Mouse (Mus musculus): ENCODE results near the gene 6030445D17Rik.

- TF ChIP-seq CTCF (IDR thresholded peaks at IDR 0.05; ENCODE audit: low read depth) (no peak), EP300 (IDR thresholded peaks at IDR 0.05; ENCODE audit: low read depth) (no peak)
Measured at GRCm38 (mm10) chr4:136461206-136461605, 844 bp upstream of the 6030445D17Rik start.

All from liver, embryonic 14.5 days (tissue).